Mouse (Mus musculus) embryonic fibroblast, embryonic 13.5 days (primary cell): ENCODE measurements around the gene Slc16a1.

Experiments used
- CTCF ChIP-seq: IDR thresholded peaks from 2 replicates; pipeline ENCODE4 v1.5.1; 2011; ENCODE audit warnings: mild to moderate bottlenecking, control low read depth, low read length, moderate library complexity, borderline replicate concordance; ENCODE audit not compliant: insufficient read depth
- POLR2A ChIP-seq: IDR thresholded peaks from 2 replicates; pipeline ENCODE4 v1.6.1; 2011; ENCODE audit warnings: low read depth, mild to moderate bottlenecking, control low read depth, low read length, moderate library complexity

- TF ChIP-seq POLR2A = peak; percentile 96
- TF ChIP-seq CTCF = no peak
Observed at GRCm38 (mm10) chr3:104638403-104638779, at the start of gene Slc16a1.
